Mouse (Mus musculus): ENCODE measurements around the gene Ndufs2. TPM values are rescaled to one million over a fixed set of nuclear protein-coding genes. Genes with fewer than 3 reads are reported as not detected.

Ndufs2 gene
- polyA plus RNA-seq, 1 experiment from 2014 or later = 215 TPM

DNA sequence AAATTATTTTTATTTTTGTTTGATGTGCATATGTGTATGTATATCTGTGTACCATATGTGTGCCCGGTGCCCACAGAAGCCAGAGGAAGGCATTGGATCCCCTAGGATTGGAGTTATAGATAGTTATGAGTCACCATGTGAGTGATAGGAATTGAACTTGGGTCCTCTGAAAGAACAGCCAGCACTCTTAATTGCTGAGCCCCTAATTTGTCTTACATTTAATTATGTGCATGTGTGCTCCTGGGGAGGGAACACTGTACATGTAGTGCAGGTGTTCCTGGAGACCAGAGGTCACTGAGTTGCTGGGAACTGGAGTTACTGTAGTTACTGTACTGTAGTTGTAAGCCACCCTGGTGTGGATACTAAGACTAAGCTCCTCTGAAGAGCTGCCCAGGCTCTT, 50.4 kb downstream of the Ndufs2 start:
- no peak for DNase-seq (ENCODE audit: low spot score)

DNA sequence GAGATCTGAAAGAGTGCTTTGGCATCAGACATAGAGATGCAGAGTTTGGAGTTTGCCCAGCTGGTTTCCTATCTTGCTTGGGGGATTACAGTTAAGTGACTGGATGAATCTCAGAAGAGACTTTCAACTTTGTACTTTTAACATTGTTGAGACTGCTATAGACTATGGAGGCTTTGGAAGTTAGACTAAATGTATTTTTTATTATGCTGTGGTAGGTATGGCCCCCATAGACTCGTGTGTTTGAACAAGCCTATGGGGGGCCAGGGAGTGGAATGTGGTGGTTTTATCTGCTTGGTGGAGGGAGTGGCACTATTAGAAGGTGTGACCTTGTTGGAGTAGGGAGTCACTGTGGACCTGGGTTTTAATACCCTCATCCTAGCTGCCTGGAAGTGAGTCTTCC, 51.7 kb downstream of the Ndufs2 start:
- DNase-seq (ENCODE audit: low spot score) = no peak

DNA sequence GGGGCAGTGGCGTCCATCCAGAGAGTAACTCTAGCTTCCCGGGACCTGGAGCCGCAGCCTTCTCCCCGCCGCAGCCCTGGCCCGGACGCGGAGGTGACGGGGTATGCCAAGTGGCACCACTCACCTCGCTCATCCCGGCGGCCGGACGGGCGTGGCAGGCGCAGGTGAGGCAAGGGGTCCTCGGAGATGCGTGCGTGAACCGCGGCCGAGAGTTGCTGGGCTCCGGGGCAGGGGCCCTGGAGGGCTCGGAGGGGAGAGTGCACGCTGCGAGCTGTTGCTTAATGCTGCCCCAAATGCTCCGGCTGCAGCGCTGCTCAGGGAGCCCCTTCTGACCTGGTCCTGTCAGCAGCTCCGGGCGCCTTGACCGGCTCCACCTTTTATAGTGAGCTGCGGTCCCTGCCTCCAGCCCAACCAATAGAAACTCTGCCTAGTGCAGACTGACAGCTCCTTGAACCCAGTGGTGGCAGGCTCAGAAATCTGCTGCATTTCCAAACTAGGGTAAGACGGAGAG, 55.2 kb downstream of the Ndufs2 start, which contains the start of gene Pcp4l1:
Pcp4l1 (minus strand) TSS at position 382 of the 511 bp plus-strand sequence.
- no peak for DNase-seq (ENCODE audit: low spot score)

DNA sequence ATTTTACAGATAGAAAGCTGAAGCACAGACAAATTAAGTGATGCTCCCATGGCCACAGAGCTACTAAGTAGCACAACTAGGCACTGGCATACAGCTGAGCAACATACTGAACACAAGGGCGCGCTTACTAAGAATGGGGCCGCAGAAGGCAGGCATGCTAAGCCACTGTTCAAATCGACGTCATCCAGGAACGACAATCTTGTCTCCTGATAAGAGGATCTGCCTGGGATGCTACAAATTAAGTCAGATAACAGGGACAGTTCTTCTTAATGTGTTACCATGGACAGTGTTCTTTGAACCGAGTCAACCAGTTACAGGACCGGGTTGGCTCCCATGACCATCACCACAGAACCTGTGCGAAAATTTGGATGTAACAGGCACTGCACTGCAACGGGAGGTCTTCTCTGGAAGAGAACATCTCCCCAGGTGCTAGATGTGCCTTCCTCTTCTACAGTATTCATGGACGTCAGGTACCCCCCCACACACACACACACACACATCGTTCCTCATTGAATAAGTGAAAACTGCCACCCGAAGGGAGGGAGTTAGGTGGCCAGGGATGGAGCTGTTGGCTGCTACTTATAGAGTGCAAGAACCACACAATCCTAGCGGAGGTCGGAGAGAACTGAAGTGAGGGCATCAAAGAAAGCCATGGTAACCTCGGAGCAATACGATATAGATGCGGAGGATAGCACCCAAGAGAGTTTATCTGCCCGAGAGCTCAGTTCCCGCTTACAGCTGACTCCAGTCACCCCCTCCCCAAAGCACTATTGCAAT, 56.0 kb downstream of the Ndufs2 start:
- no peak for DNase-seq (ENCODE audit: low spot score)

DNA sequence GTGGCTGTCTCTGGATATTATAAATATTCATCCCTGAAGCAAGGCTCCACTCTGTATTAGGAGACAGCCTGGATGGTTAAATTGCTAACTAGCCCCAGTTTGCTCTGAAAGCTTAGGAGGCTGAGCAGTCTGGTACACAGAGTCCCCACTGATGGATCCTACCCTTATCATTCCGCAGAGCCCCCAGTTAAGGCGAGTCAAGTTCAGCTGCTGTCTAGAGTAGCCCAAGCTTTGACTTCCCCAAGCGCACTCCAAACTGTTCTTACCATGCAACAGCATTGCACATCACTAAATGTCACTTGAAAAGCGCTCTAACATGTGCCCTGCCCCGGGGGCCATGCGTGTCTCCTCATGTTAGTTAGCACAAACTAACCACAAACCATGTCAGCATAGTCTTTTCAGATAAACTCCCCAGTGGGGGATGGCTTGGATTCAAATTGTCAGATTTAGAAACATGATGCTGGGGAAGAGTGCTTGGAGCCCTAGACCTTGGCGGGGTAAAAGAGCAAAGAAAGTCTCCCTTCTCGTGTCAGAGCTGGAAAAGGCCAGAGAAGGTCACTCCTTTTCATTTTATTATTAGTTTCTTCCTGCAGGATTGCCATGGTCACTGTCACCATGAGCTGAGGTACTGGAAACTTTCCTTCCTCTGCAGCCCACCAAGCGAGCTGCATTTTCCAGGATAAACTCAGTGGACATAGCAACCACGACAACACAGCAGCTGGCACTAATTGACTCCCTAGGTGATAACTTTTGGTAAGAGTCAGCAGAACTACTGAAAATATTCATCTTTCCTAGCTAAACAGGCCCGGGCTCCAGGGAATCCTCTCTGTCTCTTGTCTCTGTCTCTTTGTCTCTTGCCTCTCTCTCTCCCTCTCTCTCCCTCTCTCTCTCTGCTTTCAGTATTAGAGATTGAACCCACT, 57.0 kb downstream of the Ndufs2 start:
- DNase-seq (ENCODE audit: low spot score) = no peak

DNA sequence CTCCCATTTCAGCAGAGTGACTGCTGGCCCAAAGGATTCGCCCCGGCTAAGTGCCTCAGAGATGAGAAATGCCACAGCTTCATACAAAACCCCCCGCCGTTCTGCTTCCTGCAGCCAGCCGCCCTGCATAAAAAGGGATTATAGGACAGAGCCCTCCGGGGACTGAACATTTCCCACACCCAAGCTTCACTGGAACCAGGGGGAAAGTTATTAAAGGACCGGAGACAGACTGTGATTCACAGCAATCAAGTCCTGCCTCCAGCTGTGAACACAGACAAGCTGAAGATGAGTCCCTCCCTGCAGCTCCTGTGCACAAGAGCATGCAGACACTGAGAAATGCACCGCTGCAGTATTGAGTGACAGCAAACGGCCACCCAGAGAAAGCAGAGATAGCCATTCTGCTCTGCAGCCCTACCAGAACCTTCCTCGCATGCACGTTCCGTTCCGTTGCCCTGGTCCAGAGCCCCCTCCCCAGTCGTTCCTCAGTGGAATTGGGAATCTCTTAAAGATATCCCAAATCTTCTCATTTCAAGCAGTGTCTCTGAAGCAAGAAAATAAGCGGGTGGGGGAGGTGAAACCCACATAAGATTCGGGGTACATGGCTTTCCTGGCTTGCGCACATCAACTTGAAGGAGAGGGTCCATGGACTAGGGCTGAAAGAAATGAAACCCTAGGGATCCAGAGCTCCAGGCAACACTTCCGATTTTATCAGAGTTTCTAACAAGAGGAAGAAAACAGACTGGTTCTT, 57.9 kb downstream of the Ndufs2 start:
- no peak for DNase-seq (ENCODE audit: low spot score)

DNA sequence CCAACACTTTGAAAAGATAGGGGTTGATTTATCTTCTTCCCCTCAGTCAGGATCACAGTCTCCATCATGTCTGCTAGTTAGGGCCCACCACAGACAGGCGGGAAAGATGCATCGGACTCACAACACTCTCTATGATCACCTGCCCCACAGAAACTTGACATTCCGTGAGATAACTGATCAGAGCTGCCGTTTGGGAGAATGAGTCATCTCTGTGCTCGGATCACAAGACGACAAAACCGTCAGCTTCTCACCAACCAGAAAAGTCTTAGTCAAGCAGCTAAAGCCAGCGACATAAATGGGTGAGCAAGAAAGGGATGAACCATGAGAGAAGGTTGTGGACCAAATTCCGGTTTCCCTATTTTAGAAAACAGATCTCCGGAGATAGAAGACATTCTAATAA, 58.9 kb downstream of the Ndufs2 start:
- DNase-seq (ENCODE audit: low spot score) = no peak

DNA sequence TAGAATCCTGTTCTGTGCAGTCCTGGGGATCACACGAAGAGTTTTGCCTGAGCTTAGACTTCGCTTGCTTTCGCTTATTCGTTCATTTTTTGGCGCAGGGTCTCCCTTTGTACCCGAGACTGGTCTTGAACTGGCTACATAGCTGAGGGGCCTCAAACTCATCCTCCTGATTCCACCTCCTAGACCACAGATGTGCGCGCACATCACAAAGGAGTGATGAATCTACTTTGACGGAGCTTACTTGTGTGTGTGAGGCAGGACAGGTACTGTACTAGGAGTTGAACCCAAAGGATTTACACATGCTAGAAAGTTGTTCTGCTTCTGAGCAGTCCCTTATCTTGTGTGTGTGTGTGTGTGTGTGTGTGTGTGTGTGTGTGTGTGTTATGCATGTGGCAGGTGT, 60.4 kb downstream of the Ndufs2 start:
- no peak for DNase-seq (ENCODE audit: low spot score)

DNA sequence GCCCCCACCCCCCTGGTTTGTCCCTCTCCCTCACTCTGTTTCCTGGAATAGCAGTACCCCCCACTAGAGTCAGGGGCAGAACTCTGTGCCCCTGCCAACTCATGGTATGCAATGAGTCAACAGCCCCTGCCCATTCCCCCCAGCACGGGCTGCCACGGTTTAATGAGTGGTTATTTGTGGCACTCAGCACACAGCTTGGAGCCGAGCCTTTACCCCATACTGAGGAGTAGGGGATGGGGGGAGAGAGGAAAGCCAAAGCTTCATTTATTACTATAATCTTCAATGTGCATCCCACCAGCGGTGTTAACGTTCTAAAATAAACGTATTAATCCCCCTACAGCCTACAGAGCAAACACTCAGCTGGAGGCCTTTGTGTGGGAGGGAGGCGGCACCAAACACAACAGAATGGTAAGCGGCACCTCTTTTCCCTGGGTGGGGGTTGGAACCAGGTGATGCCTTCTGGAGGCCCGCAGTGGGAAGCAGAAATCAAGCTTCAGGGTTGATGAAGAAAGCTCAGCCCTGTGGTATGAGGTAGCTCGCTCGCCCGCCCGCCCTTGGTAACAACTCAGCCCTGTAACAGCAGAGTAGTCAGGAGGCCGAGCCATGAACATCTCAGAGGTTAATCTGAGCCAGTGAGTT, 61.6 kb downstream of the Ndufs2 start:
- no peak for DNase-seq (ENCODE audit: low spot score)

DNA sequence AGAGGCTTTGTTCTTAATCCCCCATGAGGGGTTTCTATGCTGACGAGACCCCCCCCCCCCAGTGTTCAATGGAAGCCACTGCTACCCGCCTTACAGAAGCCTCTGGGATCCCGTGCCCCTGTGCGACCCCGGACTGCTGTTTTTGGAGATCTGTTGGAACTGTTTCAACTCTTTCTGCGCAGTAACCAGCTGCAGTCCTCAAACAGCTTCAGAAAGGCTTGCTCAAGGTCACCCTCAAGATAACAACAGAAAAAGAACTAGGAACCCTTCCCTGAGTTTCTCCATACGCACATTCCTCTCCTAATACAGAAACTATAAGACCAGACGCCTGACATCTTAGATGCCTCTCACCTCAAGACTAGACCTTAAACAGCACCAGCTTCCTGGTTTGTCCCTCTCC, 62.1 kb downstream of the Ndufs2 start:
- DNase-seq (ENCODE audit: low spot score) = no peak

DNA sequence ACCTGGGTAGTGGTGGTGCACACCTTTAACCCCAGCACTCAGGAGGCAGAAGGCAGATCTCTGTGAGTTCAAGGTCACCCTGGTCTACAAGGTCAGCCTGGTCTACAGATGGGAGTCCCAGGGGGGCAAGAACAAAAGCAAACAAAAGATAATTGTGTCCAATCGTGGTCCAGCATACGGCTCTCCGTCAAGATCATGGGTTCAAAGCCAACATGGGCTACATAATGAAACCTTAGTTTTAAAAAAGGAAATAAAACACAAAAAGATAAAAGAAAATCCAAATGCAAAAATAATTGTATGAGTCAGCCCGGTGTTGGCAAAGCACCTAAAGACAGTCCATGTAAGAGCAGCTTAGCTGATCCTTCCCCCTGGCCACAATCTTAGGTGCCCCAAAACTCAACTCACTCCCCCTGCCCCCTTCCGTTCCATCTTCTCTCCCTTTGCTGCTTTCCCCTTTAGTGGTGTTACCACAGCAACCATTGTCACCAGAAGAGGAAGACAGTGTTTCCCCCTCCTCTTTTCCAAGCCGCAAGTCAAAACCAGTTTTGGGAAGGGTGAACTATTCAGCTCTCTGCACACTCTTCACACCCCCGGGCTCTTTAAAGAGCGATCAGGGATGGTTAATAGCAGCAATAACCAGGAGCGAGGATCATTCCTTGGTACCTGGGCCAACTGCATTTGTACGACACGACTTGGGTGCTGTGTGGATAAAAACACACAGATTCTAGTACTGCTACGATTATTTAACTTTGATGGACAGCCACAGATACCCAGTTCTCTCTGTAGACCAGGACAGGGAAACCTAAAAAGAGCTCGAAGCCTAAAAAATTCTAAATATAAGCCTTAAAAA, 63.1 kb downstream of the Ndufs2 start:
- DNase-seq (ENCODE audit: low spot score) = no peak

DNA sequence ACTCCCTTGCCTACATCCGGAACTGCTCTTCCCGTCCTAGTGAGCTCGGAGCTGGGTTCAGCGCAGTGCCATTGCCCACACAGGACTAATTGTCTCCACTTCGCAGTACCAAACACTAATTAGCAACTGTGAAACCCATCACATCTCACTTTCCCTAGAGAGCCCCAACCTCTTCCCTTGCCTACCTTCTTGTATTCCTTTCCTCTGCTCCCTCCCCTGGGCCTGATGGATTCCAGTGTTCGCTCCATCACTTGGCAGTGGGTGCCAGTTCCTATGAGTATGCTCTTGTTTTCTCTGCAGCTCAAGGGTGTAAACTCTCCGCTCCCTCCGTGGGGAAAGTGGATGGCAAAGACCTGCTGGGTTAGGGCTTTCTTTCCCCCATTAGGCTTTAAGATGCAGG, 65.5 kb downstream of the Ndufs2 start:
- no peak for DNase-seq (ENCODE audit: low spot score)

Other genes with a start within 250 kb of the Ndufs2 start
- 1.4 and 1.6 TPM in 2 replicates for gene Fcgr4, start 232.5 kb downstream of the Ndufs2 start, polyA plus RNA-seq (2015; fragmentation: Nextera tagmentation; extraction: Ambion mirVana)
- gene Fcgr3, start 186.5 kb downstream of the Ndufs2 start, polyA plus RNA-seq (2015; fragmentation: Nextera tagmentation; extraction: Ambion mirVana) = 18.0 and 21.4 TPM in 2 replicates
- gene Cfap126, start 137.5 kb downstream of the Ndufs2 start, polyA plus RNA-seq (2015; fragmentation: Nextera tagmentation; extraction: Ambion mirVana) = 2.3 and 2.7 TPM in 2 replicates
- 158 and 201 TPM in 2 replicates for gene Sdhc, start 100.8 kb downstream of the Ndufs2 start, polyA plus RNA-seq (2015; fragmentation: Nextera tagmentation; extraction: Ambion mirVana)
- gene Mpz, start 100.7 kb downstream of the Ndufs2 start, polyA plus RNA-seq (2015; fragmentation: Nextera tagmentation; extraction: Ambion mirVana) = 0.18 and 0.37 TPM in 2 replicates
- 2.3 and 2.7 TPM in 2 replicates for gene Pcp4l1, start 55.1 kb downstream of the Ndufs2 start, polyA plus RNA-seq (2015; fragmentation: Nextera tagmentation; extraction: Ambion mirVana)
- 0.14 and 0.17 TPM in 2 replicates for gene Nr1i3, start 37.4 kb downstream of the Ndufs2 start, polyA plus RNA-seq (2015; fragmentation: Nextera tagmentation; extraction: Ambion mirVana)
- 23.7 and 25.8 TPM in 2 replicates for gene Tomm40l, start 28.9 kb downstream of the Ndufs2 start, polyA plus RNA-seq (2015; fragmentation: Nextera tagmentation; extraction: Ambion mirVana)
- 4.0 and 5.1 TPM in 2 replicates for gene Apoa2, start 26.3 kb downstream of the Ndufs2 start, polyA plus RNA-seq (2015; fragmentation: Nextera tagmentation; extraction: Ambion mirVana)
- 93.8 and 97.1 TPM in 2 replicates for gene Fcer1g, start 17.0 kb downstream of the Ndufs2 start, polyA plus RNA-seq (2015; fragmentation: Nextera tagmentation; extraction: Ambion mirVana)
- 0.68 and 0.86 TPM in 2 replicates for gene Adamts4, start 967 bp downstream of the Ndufs2 start, polyA plus RNA-seq (2015; fragmentation: Nextera tagmentation; extraction: Ambion mirVana)
- 43.9 and 50.6 TPM in 2 replicates for gene B4galt3, start 18.9 kb upstream of the Ndufs2 start, polyA plus RNA-seq (2015; fragmentation: Nextera tagmentation; extraction: Ambion mirVana)
- gene Ppox, start 29.8 kb upstream of the Ndufs2 start, polyA plus RNA-seq (2015; fragmentation: Nextera tagmentation; extraction: Ambion mirVana) = 34.2 and 34.3 TPM in 2 replicates
- gene Usp21, start 36.6 kb upstream of the Ndufs2 start, polyA plus RNA-seq (2015; fragmentation: Nextera tagmentation; extraction: Ambion mirVana) = 39.5 and 42.7 TPM in 2 replicates
- 109 and 111 TPM in 2 replicates for gene Ufc1, start 43.6 kb upstream of the Ndufs2 start, polyA plus RNA-seq (2015; fragmentation: Nextera tagmentation; extraction: Ambion mirVana)
- 44.2 and 47.8 TPM in 2 replicates for gene Dedd, start 77.8 kb upstream of the Ndufs2 start, polyA plus RNA-seq (2015; fragmentation: Nextera tagmentation; extraction: Ambion mirVana)
- 39.0 and 44.0 TPM in 2 replicates for gene Nit1, start 94.3 kb upstream of the Ndufs2 start, polyA plus RNA-seq (2015; fragmentation: Nextera tagmentation; extraction: Ambion mirVana)
- gene Pfdn2, start 94.3 kb upstream of the Ndufs2 start, polyA plus RNA-seq (2015; fragmentation: Nextera tagmentation; extraction: Ambion mirVana) = 87.5 and 92.2 TPM in 2 replicates
- 0.76 and 1.4 TPM in 2 replicates for gene Klhdc9, start 109.4 kb upstream of the Ndufs2 start, polyA plus RNA-seq (2015; fragmentation: Nextera tagmentation; extraction: Ambion mirVana)
- 0.91 and 1.1 TPM in 2 replicates for gene Nectin4, start 118.7 kb upstream of the Ndufs2 start, polyA plus RNA-seq (2015; fragmentation: Nextera tagmentation; extraction: Ambion mirVana)
- gene Arhgap30, start 137.6 kb upstream of the Ndufs2 start, polyA plus RNA-seq (2015; fragmentation: Nextera tagmentation; extraction: Ambion mirVana) = 64.2 and 73.2 TPM in 2 replicates
- 80.7 and 90.6 TPM in 2 replicates for gene Usf1, start 159.9 kb upstream of the Ndufs2 start, polyA plus RNA-seq (2015; fragmentation: Nextera tagmentation; extraction: Ambion mirVana)
- gene Tstd1, start 167.5 kb upstream of the Ndufs2 start, polyA plus RNA-seq (2015; fragmentation: Nextera tagmentation; extraction: Ambion mirVana) = 4.7 and 4.8 TPM in 2 replicates
- gene F11r, start 186.1 kb upstream of the Ndufs2 start, polyA plus RNA-seq (2015; fragmentation: Nextera tagmentation; extraction: Ambion mirVana) = 15.4 and 22.7 TPM in 2 replicates

Data from thymus, postnatal 0 days (tissue).